Mouse (Mus musculus) myocyte (in vitro differentiated cells): ENCODE results near the gene Pde4d.

ENCODE experiments used
- MAX ChIP-seq: IDR thresholded peaks from one replicate; pipeline ENCODE4 v1.6.1; 2011; ENCODE audit warnings: low read depth, mild to moderate bottlenecking, control low read depth
- MYOG ChIP-seq, 3 experiments: IDR thresholded peaks; one replicate each; pipeline ENCODE4 v1.6.1; 2011; ENCODE audit warnings: control low read depth in 2 of 3, low read depth in 2 of 3, mild to moderate bottlenecking in 2 of 3; ENCODE audit not compliant: insufficient read length in 2 of 3, control insufficient read depth in 1 of 3, insufficient read depth in 1 of 3
- POLR2A ChIP-seq: IDR thresholded peaks from one replicate; pipeline ENCODE4 v1.6.1; 2011; ENCODE audit warnings: low read depth, mild to moderate bottlenecking, control low read depth, moderate library complexity; ENCODE audit not compliant: insufficient read length
- POLR2AphosphoS2 ChIP-seq: IDR thresholded peaks from one replicate; pipeline ENCODE4 v1.6.1; 2011; ENCODE audit warnings: low read depth, control low read depth; ENCODE audit not compliant: insufficient read length
- SRF ChIP-seq: IDR thresholded peaks from one replicate; pipeline ENCODE4 v1.6.1; 2011; ENCODE audit warnings: low read depth; ENCODE audit not compliant: control insufficient read depth, insufficient read length

DNA sequence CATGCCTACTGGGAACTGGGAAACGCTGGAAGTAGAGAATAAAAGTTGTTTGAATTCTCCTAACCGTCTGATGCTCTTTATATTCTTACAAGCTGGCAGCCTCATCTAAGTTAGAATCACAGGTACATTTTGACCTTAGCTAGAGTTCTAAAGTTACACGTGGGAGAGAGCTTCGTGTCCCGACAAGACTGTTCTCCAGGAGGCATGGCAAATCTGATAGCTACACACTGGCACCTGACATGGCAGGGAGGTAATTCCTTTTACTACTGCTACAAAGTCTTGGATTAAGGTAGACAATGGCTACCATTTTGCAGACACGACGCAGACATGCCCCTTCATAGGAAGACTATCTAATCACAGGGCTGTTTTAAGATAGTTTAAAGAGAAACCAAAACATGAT is 1435.1 kb downstream of the Pde4d start:
- TF ChIP-seq SRF (no peak), POLR2A (no peak), MYOG (IDR thresholded peaks at IDR 0.05; ENCODE audit: control insufficient read depth in 1 of 3, insufficient read depth in 1 of 3, insufficient read length in 2 of 3, low read depth in 2 of 3) (no peak), POLR2AphosphoS2 (no peak), MAX (no peak)
